Mouse (Mus musculus): ENCODE measurements at regions not wholly inside any gene's neighbourhood (a gene's known extent, or its start where the extent isn't known, plus 50 kb on each side); places are given as distances from the start of the nearest gene placed in this dataset.

GRCm38 (mm10) chr2:18586925-18587724, 85.1 kb upstream of the Commd3 start:
- TF ChIP-seq CTCF (IDR thresholded peaks at IDR 0.05; ENCODE audit: borderline replicate concordance, insufficient read depth, low read length) = no peak
- no peak for TF ChIP-seq POLR2A (IDR thresholded peaks at IDR 0.05; ENCODE audit: low read depth, low read length)
- peak overlapping the region; percentile 35; the same call in 1 of the 2 replicates for H3K27ac ChIP-seq (ENCODE audit: insufficient read depth, low read length)
- H3K4me3 ChIP-seq (ENCODE audit: insufficient read depth, low read length) = peak overlapping the region; percentile 87
- H3K4me1 ChIP-seq (ENCODE audit: control insufficient read depth, insufficient read depth, low read length) = no peaks in the 10 kb centered on the region

- H3K27ac ChIP-seq (ENCODE audit: insufficient read depth, low read length) = no peak overlapping the region
- H3K4me1 ChIP-seq (ENCODE audit: control insufficient read depth, insufficient read depth, low read length) = no peaks in the 10 kb centered on the region
- TF ChIP-seq POLR2A (IDR thresholded peaks at IDR 0.05; ENCODE audit: low read depth, low read length) = no peak
- no peak for TF ChIP-seq CTCF (IDR thresholded peaks at IDR 0.05; ENCODE audit: borderline replicate concordance, insufficient read depth, low read length)
- no peak overlapping the region for H3K4me3 ChIP-seq (ENCODE audit: insufficient read depth, low read length)
Observed at GRCm38 (mm10) chr2:18585564-18586336, 86.4 kb upstream of the Commd3 start.

- H3K27ac ChIP-seq (ENCODE audit: insufficient read depth, low read length) = no peak overlapping the region
- H3K4me3 ChIP-seq (ENCODE audit: insufficient read depth, low read length) = no peak overlapping the region
- no peak for TF ChIP-seq POLR2A (IDR thresholded peaks at IDR 0.05; ENCODE audit: low read depth, low read length)
- TF ChIP-seq CTCF (IDR thresholded peaks at IDR 0.05; ENCODE audit: borderline replicate concordance, insufficient read depth, low read length) = no peak
- H3K4me1 ChIP-seq (ENCODE audit: control insufficient read depth, insufficient read depth, low read length) = no peaks in the 10 kb centered on the region
Observed at GRCm38 (mm10) chr2:18558133-18558532, 114.1 kb upstream of the Commd3 start.

DNA sequence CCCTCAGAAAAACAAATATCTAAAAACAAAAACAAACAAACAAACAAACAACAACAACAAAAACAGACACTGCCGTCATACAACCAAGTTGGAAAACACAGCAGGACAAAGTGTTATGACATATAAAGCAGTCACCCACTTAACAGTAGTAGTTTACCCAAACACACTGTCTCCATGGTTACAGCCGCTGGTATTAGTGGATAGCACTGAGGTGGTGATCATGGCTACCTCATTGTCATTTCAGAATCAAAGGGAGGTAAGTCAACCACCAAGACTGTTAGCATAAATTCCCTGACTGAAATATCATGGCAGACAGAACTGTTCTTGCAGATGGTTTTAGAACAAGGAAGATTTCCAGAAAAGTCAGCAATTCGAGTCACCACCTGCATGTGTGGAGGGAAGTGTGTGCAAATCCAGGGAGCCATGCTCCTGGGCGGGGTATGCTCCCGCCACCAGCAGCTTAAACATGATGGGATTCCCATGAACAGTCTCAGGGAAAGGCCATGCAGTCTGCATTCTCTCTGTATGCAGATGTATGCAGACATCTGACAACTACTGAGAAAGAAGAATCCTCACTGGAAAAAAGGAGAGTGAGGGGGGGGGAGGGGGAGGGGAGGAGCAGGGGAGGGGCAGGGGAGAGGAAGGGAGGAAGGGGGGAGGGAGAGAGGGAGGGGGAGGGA, 124.1 kb upstream of the Commd3 start:
- Histone ChIP-seq H3K4me1 (ENCODE audit: control insufficient read depth, insufficient read depth, low read length) (no peaks in the 10 kb centered on the region), H3K4me3 (ENCODE audit: insufficient read depth, low read length) (no peak overlapping the region), H3K27ac (ENCODE audit: insufficient read depth, low read length) (no peak overlapping the region)
- TF ChIP-seq POLR2A (IDR thresholded peaks at IDR 0.05; ENCODE audit: low read depth, low read length) (no peak), CTCF (IDR thresholded peaks at IDR 0.05; ENCODE audit: borderline replicate concordance, insufficient read depth, low read length) (no peak)

GRCm38 (mm10) chr2:18524387-18524786, 131.8 kb upstream of the Dnajc1 start:
- no peak overlapping the region for H3K4me3 ChIP-seq (ENCODE audit: insufficient read depth, low read length)
- no peak for TF ChIP-seq POLR2A (IDR thresholded peaks at IDR 0.05; ENCODE audit: low read depth, low read length)
- no peak for TF ChIP-seq CTCF (IDR thresholded peaks at IDR 0.05; ENCODE audit: borderline replicate concordance, insufficient read depth, low read length)
- H3K27ac ChIP-seq (ENCODE audit: insufficient read depth, low read length) = no peak overlapping the region

GRCm38 (mm10) chr2:18523911-18524310, 131.3 kb upstream of the Dnajc1 start:
- Histone ChIP-seq H3K4me3 (ENCODE audit: insufficient read depth, low read length) (no peak overlapping the region), H3K4me1 (ENCODE audit: control insufficient read depth, insufficient read depth, low read length) (no peaks in the 10 kb centered on the region), H3K27ac (ENCODE audit: insufficient read depth, low read length) (no peak overlapping the region)
- TF ChIP-seq CTCF (IDR thresholded peaks at IDR 0.05; ENCODE audit: borderline replicate concordance, insufficient read depth, low read length) (no peak), POLR2A (IDR thresholded peaks at IDR 0.05; ENCODE audit: low read depth, low read length) (no peak)

More at GRCm38 (mm10) chr2:18524387-18524786, 131.8 kb upstream of the Dnajc1 start:
- H3K4me1 ChIP-seq (ENCODE audit: control insufficient read depth, insufficient read depth, low read length) = no peaks in the 10 kb centered on the region

- Histone ChIP-seq H3K4me3 (ENCODE audit: insufficient read depth, low read length) (no peak overlapping the region), H3K4me1 (ENCODE audit: control insufficient read depth, insufficient read depth, low read length) (no peaks in the 10 kb centered on the region), H3K27ac (ENCODE audit: insufficient read depth, low read length) (no peak overlapping the region)
- TF ChIP-seq POLR2A (IDR thresholded peaks at IDR 0.05; ENCODE audit: low read depth, low read length) = no peak
Observed at GRCm38 (mm10) chr2:18513435-18513834, 120.8 kb upstream of the Dnajc1 start.

DNA sequence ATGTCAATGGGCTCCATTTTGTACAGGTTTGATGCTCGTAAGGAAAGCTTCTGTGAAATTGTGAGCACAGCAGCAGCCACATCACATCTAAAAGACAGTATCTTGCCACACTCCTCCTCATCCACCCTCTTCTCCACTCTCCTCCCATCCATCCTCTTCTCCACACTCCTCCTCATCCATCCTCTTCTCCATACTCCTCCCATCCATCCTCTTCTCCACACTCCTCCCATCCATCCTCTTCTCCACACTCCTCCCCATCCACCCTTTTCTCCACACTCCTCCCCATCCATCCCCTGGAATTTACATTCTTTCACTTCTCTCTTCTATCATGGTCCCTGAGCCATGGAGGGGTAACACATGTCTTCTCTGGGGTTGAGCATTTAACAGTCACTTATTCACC, 116.7 kb upstream of the Dnajc1 start:
- Histone ChIP-seq H3K27ac (ENCODE audit: insufficient read depth, low read length) (no peak overlapping the region), H3K4me3 (ENCODE audit: insufficient read depth, low read length) (no peak overlapping the region), H3K4me1 (ENCODE audit: control insufficient read depth, insufficient read depth, low read length) (no peaks in the 10 kb centered on the region)
- TF ChIP-seq CTCF (IDR thresholded peaks at IDR 0.05; ENCODE audit: borderline replicate concordance, insufficient read depth, low read length) (no peak), POLR2A (IDR thresholded peaks at IDR 0.05; ENCODE audit: low read depth, low read length) (no peak)

DNA sequence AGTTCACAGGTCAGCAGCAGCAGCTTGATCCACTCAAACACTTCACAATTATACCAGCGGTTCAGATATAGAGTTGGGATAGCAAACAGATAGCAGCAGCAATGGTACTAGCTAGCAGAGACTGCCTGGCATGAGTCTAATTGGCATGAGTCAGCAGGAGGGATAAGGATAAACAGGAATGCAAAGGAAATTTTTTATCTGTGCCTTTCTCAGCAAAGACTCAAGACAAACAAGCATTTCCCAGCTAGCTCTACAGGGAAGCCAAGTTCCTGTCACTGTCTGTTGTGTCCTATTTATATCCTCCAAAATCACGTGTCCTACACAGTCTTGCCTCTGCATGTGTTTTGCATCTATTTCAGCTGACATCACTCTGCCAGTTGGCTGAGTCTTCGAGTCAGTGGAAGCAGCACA, 80.7 kb upstream of the Dnajc1 start:
- H3K4me3 ChIP-seq (ENCODE audit: insufficient read depth, low read length) = no peak overlapping the region
- H3K4me1 ChIP-seq (ENCODE audit: control insufficient read depth, insufficient read depth, low read length) = no peaks in the 10 kb centered on the region; the same call in 1 of the 2 replicates
- H3K27ac ChIP-seq (ENCODE audit: insufficient read depth, low read length) = peak overlapping the region; percentile 40; the same call in 1 of the 2 replicates
- no peak for TF ChIP-seq CTCF (IDR thresholded peaks at IDR 0.05; ENCODE audit: borderline replicate concordance, insufficient read depth, low read length)
- no peak for TF ChIP-seq POLR2A (IDR thresholded peaks at IDR 0.05; ENCODE audit: low read depth, low read length)
